Mouse (Mus musculus) erythroblast, embryonic 14.5 days (primary cell): Measurements from ENCODE around the gene Sncg.

Source experiments
- GATA1 ChIP-seq: IDR thresholded peaks from 2 replicates; pipeline ENCODE4 v1.6.1; 2012; ENCODE audit warnings: low read length, inconsistent platforms, mixed read lengths
- TAL1 ChIP-seq: IDR thresholded peaks from 3 replicates; pipeline ENCODE4 v1.6.1; 2012; ENCODE audit warnings: low read length, inconsistent platforms, mixed read lengths

DNA sequence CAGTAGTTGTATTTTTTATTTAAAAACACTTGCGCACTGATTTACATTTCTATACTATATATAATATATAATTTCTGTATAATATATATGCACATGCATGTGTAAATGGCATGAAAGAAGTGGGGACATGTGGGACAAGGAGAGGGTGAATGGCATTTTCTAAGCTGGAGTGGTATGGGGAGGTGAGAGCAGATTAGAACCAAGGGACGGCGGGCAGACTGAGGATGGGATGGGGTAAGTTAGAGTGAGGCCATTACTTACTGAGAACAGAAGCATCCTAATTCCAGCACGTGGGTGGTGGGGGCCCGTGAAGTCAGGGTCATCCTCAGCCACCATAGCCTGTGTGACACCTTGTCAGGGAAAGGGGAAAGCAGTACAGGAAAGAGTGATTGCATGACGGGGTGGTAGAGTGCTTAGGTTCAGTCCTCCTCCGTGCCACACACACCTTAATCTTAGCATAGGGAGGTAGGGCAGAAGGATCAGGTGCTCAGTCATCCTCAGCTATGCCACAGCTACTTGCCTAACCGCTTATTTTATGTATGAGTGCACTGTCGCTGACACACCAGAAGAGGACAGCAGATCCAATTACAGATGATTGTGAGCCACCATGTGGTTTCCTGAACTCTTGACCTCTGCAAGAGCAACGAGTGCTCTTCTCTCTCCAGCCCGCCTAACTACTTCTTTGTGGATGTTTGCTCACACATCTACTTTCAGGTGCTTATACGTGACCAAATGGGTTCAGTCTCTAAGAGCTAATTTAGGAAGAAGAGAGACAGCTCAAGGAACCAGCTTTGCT lies 28.6 kb downstream of the Sncg start:
- TF ChIP-seq TAL1, result no peak
- no peak for TF ChIP-seq GATA1
